Mouse (Mus musculus): ENCODE measurements around the gene Asap2.

Asap2 gene

GRCm38 (mm10) chr12:21265946-21266783 lies 275.9 kb downstream of the Asap2 start:
- peak; percentile 54 for DNase-seq

- no peak for DNase-seq
Observed at GRCm38 (mm10) chr12:21266784-21267098, 276.5 kb downstream of the Asap2 start.

GRCm38 (mm10) chr12:21268083-21268616 lies 277.9 kb downstream of the Asap2 start:
- DNase-seq: no peak

GRCm38 (mm10) chr12:21274446-21274845 lies 284.2 kb downstream of the Asap2 start:
- no peak for DNase-seq

- DNase-seq: no peak
Observed at GRCm38 (mm10) chr12:21277352-21277864, 287.1 kb downstream of the Asap2 start.

- no peak for DNase-seq
Observed at GRCm38 (mm10) chr12:21284761-21285441, 294.6 kb downstream of the Asap2 start, which contains the start of gene Cpsf3. Gene Cpsf3, plus strand, starts transcription at chr12:21285391.

GRCm38 (mm10) chr12:21285508-21286242 lies 295.4 kb downstream of the Asap2 start:
- DNase-seq: no peak

GRCm38 (mm10) chr12:21286243-21286622 lies 296.0 kb downstream of the Asap2 start, which contains the start of gene Itgb1bp1:
Gene Itgb1bp1, minus strand, starts transcription at chr12:21286284.
- peak; percentile 98 for DNase-seq

- peak; percentile 26 for DNase-seq
Observed at GRCm38 (mm10) chr12:21286712-21287650, 296.7 kb downstream of the Asap2 start.

GRCm38 (mm10) chr12:21288716-21289395 lies 298.6 kb downstream of the Asap2 start:
- DNase-seq: no peak

GRCm38 (mm10) chr12:21289651-21290050 lies 299.4 kb downstream of the Asap2 start:
- DNase-seq: no peak

- no peak for DNase-seq
Observed at GRCm38 (mm10) chr12:21298856-21299255, 308.6 kb downstream of the Asap2 start.

- no peak for DNase-seq
Observed at GRCm38 (mm10) chr12:21301324-21301723, 311.1 kb downstream of the Asap2 start.

- peak; percentile 73 for DNase-seq
Observed at GRCm38 (mm10) chr12:21301932-21302331, 311.7 kb downstream of the Asap2 start.

GRCm38 (mm10) chr12:21302361-21302783 lies 312.1 kb downstream of the Asap2 start:
- peak; percentile 87 for DNase-seq

GRCm38 (mm10) chr12:21305741-21306140 lies 315.5 kb downstream of the Asap2 start:
- peak; percentile 63 for DNase-seq

- DNase-seq: no peak
Observed at GRCm38 (mm10) chr12:21306721-21307120, 316.5 kb downstream of the Asap2 start.

- no peak for DNase-seq
Observed at GRCm38 (mm10) chr12:21312201-21312600, 321.9 kb downstream of the Asap2 start.

- peak; percentile 88 for DNase-seq
Observed at GRCm38 (mm10) chr12:21315923-21316868, 325.9 kb downstream of the Asap2 start, which contains the start of gene Iah1. Gene Iah1, plus strand, starts transcription at chr12:21316389.

GRCm38 (mm10) chr12:21316869-21317265 lies 326.6 kb downstream of the Asap2 start:
- DNase-seq: no peak
